Mouse (Mus musculus) midbrain, embryonic 14.5 days (tissue): Measurements from ENCODE around the gene Plac9a. TPM values are rescaled to one million over a fixed set of nuclear protein-coding genes. Genes with fewer than 3 reads are reported as not detected.
A peak's percentile ranks its signal among the peaks of the same experiment; 100 is the strongest.
"Not testable (repeated sequence)": the region's sequence is repeated elsewhere in the genome, so short reads cannot be mapped to it uniquely, and the experiment has no call there.

Source experiments
- ATAC-seq: fragments of 200-750 bp; cut with Nextera tagmentation; 2 replicates; pipeline ENCODE4 v1.8.0; 2017; ENCODE audit warnings: moderate number of reproducible peaks, moderate library complexity; ENCODE audit not compliant: low FRiP score, low TSS enrichment
- DNase-seq: peaks from one replicate; pipeline ENCODE4 v3.0.0-alpha.2; 2015
- H3K27ac ChIP-seq: fragments of 300-500 bp; sonication (generic); replicated peaks from 2 replicates; pipeline ENCODE4 v1.5.1; 2014; ENCODE audit warnings: mild to moderate bottlenecking, low read depth, low read length, moderate library complexity
- H3K27me3 ChIP-seq: fragments of 300-500 bp; sonication (generic); 2 replicates; pipeline ENCODE4 v1.6.1; 2014; ENCODE audit warnings: low read length, control low read depth, mixed read lengths; ENCODE audit not compliant: control insufficient read depth, insufficient read depth
- H3K36me3 ChIP-seq: fragments of 300-500 bp; sonication (generic); 2 replicates; pipeline ENCODE4 v1.6.1; 2014; ENCODE audit warnings: low read length, control low read depth; ENCODE audit not compliant: control insufficient read depth, insufficient read depth
- H3K4me1 ChIP-seq: fragments of 300-500 bp; sonication (generic); 2 replicates; pipeline ENCODE4 v1.6.1; 2014; ENCODE audit warnings: mild to moderate bottlenecking, antibody characterized with exemption, low read length, control low read depth; ENCODE audit not compliant: control insufficient read depth, insufficient read depth
- H3K4me2 ChIP-seq: fragments of 300-500 bp; sonication (generic); 2 replicates; pipeline ENCODE4 v1.6.1; 2014; ENCODE audit warnings: mild to moderate bottlenecking, low read length, moderate library complexity
- H3K4me3 ChIP-seq: fragments of 300-500 bp; sonication (generic); replicated peaks from 2 replicates; pipeline ENCODE4 v1.5.1; 2014; ENCODE audit warnings: low read depth, low read length
- H3K9ac ChIP-seq: fragments of 300-500 bp; sonication (generic); replicated peaks from 2 replicates; pipeline ENCODE4 v1.6.1; 2014; ENCODE audit warnings: mild to moderate bottlenecking, low read length, moderate library complexity
- H3K9me3 ChIP-seq: fragments of 300-500 bp; sonication (generic); 2 replicates; pipeline ENCODE4 v1.6.1; 2016; ENCODE audit warnings: low read length, control low read depth, mixed read lengths; ENCODE audit not compliant: control insufficient read depth
- WGBS: fragments of 180-500 bp; shearing (Covaris S2); extraction: QIAGEN DNeasy Blood & Tissue Kit; methylation state at CpG from one replicate; pipeline ENCODE4 v1.1.7; 2014; 5-methylcytosine and 5-hydroxymethylcytosine counted together
- polyA plus RNA-seq: library from polyadenylated mRNA; unstranded; fragments of >200 nt; fragmentation: Nextera tagmentation; extraction: Ambion mirVana; gene quantifications from 2 replicates; pipeline ENCODE4 v1.2.1, GENCODE M21; 2014

Gene Plac9a
- polyA plus RNA-seq, 1 experiment from 2014 or later: not detected

GRCm38 (mm10) chr14:25905243-25905642 lies 2.3 kb upstream of the Plac9a start:
- not testable (repeated sequence) for H3K36me3 ChIP-seq, H3K4me2 ChIP-seq, H3K4me3 ChIP-seq, H3K9ac ChIP-seq, DNase-seq, H3K27me3 ChIP-seq, ATAC-seq, H3K27ac ChIP-seq, H3K4me1 ChIP-seq, H3K9me3 ChIP-seq
- 43% methylated on average over 1 of the region's 5 CpGs for WGBS

GRCm38 (mm10) chr14:25895686-25896085 lies 7.2 kb downstream of the Plac9a start:
- ATAC-seq: not testable (repeated sequence)
- WGBS: no CpG with 5 or more reads among the region's 7 CpGs

GRCm38 (mm10) chr14:25894566-25894965 lies 8.3 kb downstream of the Plac9a start:
- not testable (repeated sequence) for DNase-seq, H3K9me3 ChIP-seq, H3K27ac ChIP-seq, ATAC-seq, H3K36me3 ChIP-seq, H3K9ac ChIP-seq, H3K4me3 ChIP-seq, H3K27me3 ChIP-seq, H3K4me2 ChIP-seq, H3K4me1 ChIP-seq
- no CpG with 5 or more reads among the region's 3 CpGs for WGBS

More at GRCm38 (mm10) chr14:25895686-25896085, 7.2 kb downstream of the Plac9a start:
- H3K27ac ChIP-seq, H3K4me2 ChIP-seq, H3K27me3 ChIP-seq, H3K4me1 ChIP-seq, DNase-seq, H3K4me3 ChIP-seq, H3K9me3 ChIP-seq, H3K9ac ChIP-seq, H3K36me3 ChIP-seq: not testable (repeated sequence)

- H3K27ac ChIP-seq, ATAC-seq, H3K4me2 ChIP-seq, H3K4me1 ChIP-seq, H3K9me3 ChIP-seq, H3K9ac ChIP-seq, H3K4me3 ChIP-seq, H3K27me3 ChIP-seq, H3K36me3 ChIP-seq, DNase-seq: not testable (repeated sequence)
- no CpG with 5 or more reads among the region's 12 CpGs for WGBS
Observed at GRCm38 (mm10) chr14:25885886-25886285, 17.0 kb downstream of the Plac9a start.

GRCm38 (mm10) chr14:25881769-25882168 lies 21.1 kb downstream of the Plac9a start:
- no CpG with 5 or more reads among the region's 9 CpGs for WGBS
- H3K9ac ChIP-seq, H3K4me3 ChIP-seq, H3K4me2 ChIP-seq, H3K4me1 ChIP-seq, H3K36me3 ChIP-seq, H3K9me3 ChIP-seq, H3K27ac ChIP-seq, H3K27me3 ChIP-seq, DNase-seq, ATAC-seq: not testable (repeated sequence)

GRCm38 (mm10) chr14:25876640-25877039 lies 26.3 kb downstream of the Plac9a start:
- not testable (repeated sequence) for H3K27me3 ChIP-seq, ATAC-seq, H3K9me3 ChIP-seq, H3K27ac ChIP-seq, H3K9ac ChIP-seq, H3K4me1 ChIP-seq, DNase-seq, H3K4me3 ChIP-seq, H3K4me2 ChIP-seq, H3K36me3 ChIP-seq
- no CpG with 5 or more reads among the region's 7 CpGs for WGBS

- H3K27ac ChIP-seq: no peak overlapping the region
- ATAC-seq (no peak), DNase-seq (peak; percentile 31)
- no peaks in the 10 kb centered on the region for H3K9me3 ChIP-seq
- H3K4me3 ChIP-seq: no peak overlapping the region
- no peaks in the 10 kb centered on the region for H3K36me3 ChIP-seq
- 73% methylated on average over 8 of the region's 8 CpGs for WGBS
- no peaks in the 10 kb centered on the region for H3K4me1 ChIP-seq
- H3K4me2 ChIP-seq: no peak overlapping the region
- H3K27me3 ChIP-seq: no peaks in the 10 kb centered on the region
- H3K9ac ChIP-seq: no peak overlapping the region
Observed at GRCm38 (mm10) chr14:25872461-25873415, 30.2 kb downstream of the Plac9a start.

GRCm38 (mm10) chr14:25869135-25869878 lies 33.6 kb downstream of the Plac9a start:
- H3K4me1 ChIP-seq: no peaks in the 10 kb centered on the region
- H3K27ac ChIP-seq: no peak overlapping the region
- H3K36me3 ChIP-seq: no peaks in the 10 kb centered on the region
- WGBS: 54% methylated on average over 9 of the region's 9 CpGs
- no peak for ATAC-seq
- no peak overlapping the region for H3K4me2 ChIP-seq
- DNase-seq: no peak
- H3K9ac ChIP-seq: no peak overlapping the region
- H3K4me3 ChIP-seq: no peak overlapping the region
- no peaks in the 10 kb centered on the region for H3K9me3 ChIP-seq
- no peaks in the 10 kb centered on the region for H3K27me3 ChIP-seq
